Comparison of ENCODE assay signal across 19 mouse cellular contexts in genomic region chr3:102049207-102050104, GRCm38 (mm10). TPM values are rescaled to one million over a fixed set of nuclear protein-coding genes. Genes with fewer than 3 reads are reported as not detected.
DNase-seq lines count a peak whose midpoint lies in the region; ATAC-seq lines count a peak whose summit lies in the region.
"Had no signal": no experiment of that assay in that cellular context is flagged by ENCODE, and none has a peak within 500 bp of the region (broad histone marks: within the 10 kb centered on the region; RNA-seq: fewer than 3 reads in every experiment).

No protein-coding gene starts in this region.

- no peaks in the 10 kb centered on the region for H3K36me3 ChIP-seq in hindbrain, embryonic 10.5 days
- no peaks in the 10 kb centered on the region for H3K36me3 ChIP-seq in midbrain, embryonic 12.5 days
- no peaks in the 10 kb centered on the region for H3K36me3 ChIP-seq in neural tube, embryonic 15.5 days
- no peaks in the 10 kb centered on the region for H3K36me3 ChIP-seq in limb, embryonic 10.5 days
- H3K36me3 ChIP-seq: embryonic facial prominence, embryonic 12.5 days; forebrain, embryonic 15.5 days; heart, embryonic 13.5 days; limb, embryonic 13.5 days had no signal

- intact Hi-C loops in heart, postnatal 36 days (cut with DNase I) = no loop called here

- H3K4me2 ChIP-seq in midbrain, embryonic 12.5 days (replicated peaks) = no peak overlapping the region
- H3K4me2 ChIP-seq in neural tube, embryonic 15.5 days = no peak overlapping the region
- H3K4me2 ChIP-seq: embryonic facial prominence, embryonic 12.5 days; forebrain, embryonic 15.5 days; heart, embryonic 13.5 days; limb, embryonic 13.5 days; lung, embryonic 14.5 days had no signal

- H3K9ac ChIP-seq in midbrain, embryonic 12.5 days (replicated peaks) = no peak overlapping the region
- H3K9ac ChIP-seq in neural tube, embryonic 15.5 days (replicated peaks) = no peak overlapping the region
- H3K9ac ChIP-seq: embryonic facial prominence, embryonic 12.5 days; forebrain, embryonic 15.5 days; heart, embryonic 13.5 days; limb, embryonic 13.5 days; lung, embryonic 14.5 days had no signal

- 0 out of 2 replicates have a peak, but pooled peaks cover 2% of the 10 kb centered on the region for H3K9me3 ChIP-seq in hindbrain, embryonic 10.5 days
- no peaks in the 10 kb centered on the region for H3K9me3 ChIP-seq in midbrain, embryonic 12.5 days
- H3K9me3 ChIP-seq in neural tube, embryonic 15.5 days (replicated peaks) = no peaks in the 10 kb centered on the region
- no peaks in the 10 kb centered on the region for H3K9me3 ChIP-seq in limb, embryonic 10.5 days (replicated peaks)
- H3K9me3 ChIP-seq: embryonic facial prominence, embryonic 12.5 days; forebrain, embryonic 15.5 days; heart, embryonic 13.5 days; limb, embryonic 13.5 days had no signal

- 58% methylated on average over 14 of the region's 14 CpGs for WGBS in hindbrain, embryonic 10.5 days
- 64% methylated on average over 14 of the region's 14 CpGs for WGBS in midbrain, embryonic 12.5 days
- 25% methylated on average over 14 of the region's 14 CpGs for WGBS in neural tube, embryonic 15.5 days
- 83% methylated on average over 14 of the region's 14 CpGs for WGBS in limb, embryonic 10.5 days

- peak; percentile 43 to 57 for DNase-seq in cerebellum, postnatal 14 days
- DNase-seq in cerebellum, adult 9-11 months = no peak
- peak; percentile 75 for DNase-seq in hindbrain, embryonic 10.5 days (ENCODE audit: low spot score)
- no peak for DNase-seq in limb, embryonic 10.5 days (ENCODE audit: low spot score)
- DNase-seq in heart, adult 18-20 months = no peak
- no peak for DNase-seq in heart, postnatal 36 days
- DNase-seq: cerebellum, adult 11-12 months; gastrocnemius, postnatal 10 days; kidney, postnatal 25 days; layer of hippocampus, postnatal 36 days; lung, embryonic 14.5 days had no signal

- ATAC-seq in midbrain, embryonic 12.5 days (ENCODE audit: low FRiP score, low read depth) = peak; percentile 80
- peak; percentile 75 for ATAC-seq in neural tube, embryonic 15.5 days (ENCODE audit: low FRiP score)
- ATAC-seq: forebrain, embryonic 15.5 days had no signal

- H3K27ac ChIP-seq in hindbrain, embryonic 10.5 days = peak overlapping the region; percentile 56; the same call in 1 of the 2 replicates
- peak overlapping the region; percentile 65 for H3K27ac ChIP-seq in midbrain, embryonic 12.5 days (replicated peaks)
- H3K27ac ChIP-seq in neural tube, embryonic 15.5 days (replicated peaks) = peak overlapping the region; percentile 9; the same call in 1 of the 2 replicates
- H3K27ac ChIP-seq in limb, embryonic 10.5 days = no peak overlapping the region
- H3K27ac ChIP-seq: embryonic facial prominence, embryonic 12.5 days; forebrain, embryonic 15.5 days; heart, embryonic 13.5 days; limb, embryonic 13.5 days had no signal

- H3K4me3 ChIP-seq in hindbrain, embryonic 10.5 days = no peak overlapping the region
- no peak overlapping the region for H3K4me3 ChIP-seq in midbrain, embryonic 12.5 days
- H3K4me3 ChIP-seq in neural tube, embryonic 15.5 days (replicated peaks) = no peak overlapping the region
- no peak overlapping the region for H3K4me3 ChIP-seq in limb, embryonic 10.5 days
- H3K4me3 ChIP-seq: embryonic facial prominence, embryonic 12.5 days; forebrain, embryonic 15.5 days; heart, embryonic 13.5 days; limb, embryonic 13.5 days had no signal

- H3K27me3 ChIP-seq in hindbrain, embryonic 10.5 days (ENCODE audit: insufficient read depth, poor library complexity, severe bottlenecking) = peaks cover 4% of the 10 kb centered on the region; the same call in 1 of the 2 replicates
- no peaks in the 10 kb centered on the region for H3K27me3 ChIP-seq in midbrain, embryonic 12.5 days
- H3K27me3 ChIP-seq in neural tube, embryonic 15.5 days (replicated peaks) = no peaks in the 10 kb centered on the region
- no peaks in the 10 kb centered on the region for H3K27me3 ChIP-seq in limb, embryonic 10.5 days (ENCODE audit: low read depth, poor library complexity, severe bottlenecking)
- H3K27me3 ChIP-seq: embryonic facial prominence, embryonic 12.5 days; forebrain, embryonic 15.5 days had no signal

- H3K4me1 ChIP-seq in hindbrain, embryonic 10.5 days (replicated peaks) = peaks cover 43% of the 10 kb centered on the region
- peaks cover 13% of the 10 kb centered on the region for H3K4me1 ChIP-seq in midbrain, embryonic 12.5 days
- peaks cover 3% of the 10 kb centered on the region; the same call in 1 of the 2 replicates for H3K4me1 ChIP-seq in neural tube, embryonic 15.5 days
- H3K4me1 ChIP-seq in limb, embryonic 10.5 days = no peaks in the 10 kb centered on the region; the same call in 1 of the 2 replicates
- H3K4me1 ChIP-seq: embryonic facial prominence, embryonic 12.5 days; forebrain, embryonic 15.5 days; heart, embryonic 13.5 days; limb, embryonic 13.5 days had no signal

RNA-seq across cellular contexts. Expression of gene Casq2, which starts 36.8 kb away (rescaled TPM):
- 0.08 and 0.25 TPM in 2 replicates for polyA plus RNA-seq in hindbrain, embryonic 10.5 days (2016; fragmentation: Nextera tagmentation; extraction: Ambion mirVana)
- 0.13 and 0.47 TPM in 2 replicates for polyA plus RNA-seq in midbrain, embryonic 12.5 days (2016; fragmentation: Nextera tagmentation; extraction: Ambion mirVana)
- 4.0 and 6.2 TPM in 2 replicates for polyA plus RNA-seq in neural tube, embryonic 15.5 days (2015; fragmentation: Nextera tagmentation; extraction: Ambion mirVana)
- polyA plus RNA-seq in limb, embryonic 10.5 days (2016; fragmentation: Nextera tagmentation; extraction: Ambion mirVana) = 0.08 and 0.28 TPM in 2 replicates
- total RNA-seq in heart, adult 18-20 months (2021) = 100 to 1,000 TPM; 895 to 982 TPM
- 1,000 to 10,000 TPM in 1 of 2 experiments, 100 to 1,000 TPM in 1; 876 to 1,038 TPM for total RNA-seq in heart, postnatal 36 days (2021)
- total RNA-seq: megakaryocyte, adult 5-6 weeks had no signal

RNA-seq across cellular contexts. Expression of gene Nhlh2, which starts 39.6 kb away (rescaled TPM):
- polyA plus RNA-seq in hindbrain, embryonic 10.5 days (2016; fragmentation: Nextera tagmentation; extraction: Ambion mirVana) = 64.1 and 152 TPM in 2 replicates
- 127 and 132 TPM in 2 replicates for polyA plus RNA-seq in midbrain, embryonic 12.5 days (2016; fragmentation: Nextera tagmentation; extraction: Ambion mirVana)
- 14.9 and 19.2 TPM in 2 replicates for polyA plus RNA-seq in neural tube, embryonic 15.5 days (2015; fragmentation: Nextera tagmentation; extraction: Ambion mirVana)
- 0.13 and 0.14 TPM in 2 replicates for polyA plus RNA-seq in limb, embryonic 10.5 days (2016; fragmentation: Nextera tagmentation; extraction: Ambion mirVana)
- total RNA-seq in heart, adult 18-20 months (2021) = not detected
- not detected for total RNA-seq in heart, postnatal 36 days (2021)
- total RNA-seq: gastrocnemius, postnatal 10 days; megakaryocyte, adult 5-6 weeks had no signal
- polyA plus RNA-seq: heart, embryonic 13.5 days; lung, embryonic 14.5 days; stomach, embryonic 16.5 days had no signal

Comparison
In these comparisons a context has a peak if more than half of its experiments do, and no peak if none do; other contexts are left out.
1. DNase-seq: peak in cerebellum, postnatal 14 days (2 of 2) and hindbrain, embryonic 10.5 days (single experiment); none in cerebellum, adult 9-11 months (single experiment), limb, embryonic 10.5 days (single experiment), heart, adult 18-20 months (0 of 2) and heart, postnatal 36 days (0 of 2).
2. RNA of gene Nhlh2, which starts 39.6 kb away (polyA plus RNA-seq): 64.1 to 152 TPM in hindbrain, embryonic 10.5 days, 127 to 132 TPM in midbrain, embryonic 12.5 days and 14.9 to 19.2 TPM in neural tube, embryonic 15.5 days; 0.13 to 0.14 TPM in limb, embryonic 10.5 days; every median in the first group is over 10 times any median in the second.